Mouse (Mus musculus): Measurements from ENCODE around the gene Entpd8. TPM values are rescaled to one million over a fixed set of nuclear protein-coding genes. Genes with fewer than 3 reads are reported as not detected.

The Entpd8 gene
- total RNA-seq, 2 experiments from 2014 or later = not detected

GRCm38 (mm10) chr2:25123527-25123926 lies 43.4 kb downstream of the Entpd8 start:
- no peak for TF ChIP-seq CTCF (IDR thresholded peaks at IDR 0.05)
- intact Hi-C loops (cut with DNase I) = no loop called here
- Histone ChIP-seq H3K27ac (no peak overlapping the region), H3K4me3 (no peak overlapping the region)
- DNase-seq (ENCODE audit: extremely low spot score in 1 of 2, low spot score in 2 of 2) = no peak

GRCm38 (mm10) chr2:25124411-25124810 lies 44.3 kb downstream of the Entpd8 start:
- no peak overlapping the region for H3K4me3 ChIP-seq
- no peak for DNase-seq (ENCODE audit: extremely low spot score in 1 of 2, low spot score in 2 of 2)
- intact Hi-C loops (cut with DNase I) = no loop called here
- no peak for TF ChIP-seq CTCF (IDR thresholded peaks at IDR 0.05)
- H3K27ac ChIP-seq = no peak overlapping the region

DNA sequence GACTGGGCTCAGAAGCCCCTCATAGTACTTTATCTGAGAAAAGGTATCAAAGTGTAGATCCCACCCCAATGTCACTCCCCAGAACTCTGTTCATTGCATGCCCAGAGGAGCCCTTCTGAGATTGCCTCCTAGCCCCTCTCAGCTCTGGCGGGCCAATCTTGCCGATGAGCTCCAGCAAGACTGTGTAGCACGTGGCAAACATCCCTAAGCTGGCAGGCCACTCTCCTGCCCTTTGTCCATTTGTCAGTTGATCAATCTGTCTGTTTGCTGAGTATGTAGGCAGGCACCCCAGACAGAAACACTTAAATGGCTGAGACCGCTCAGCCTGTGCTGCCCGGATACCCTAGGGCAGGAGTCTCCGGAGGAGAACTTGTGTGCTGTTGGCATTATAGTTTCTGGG lies 45.0 kb downstream of the Entpd8 start:
- DNase-seq (ENCODE audit: extremely low spot score in 1 of 2, low spot score in 2 of 2) = no peak
- H3K27ac ChIP-seq = no peak overlapping the region
- no peak for TF ChIP-seq CTCF (IDR thresholded peaks at IDR 0.05)
- no peak overlapping the region for H3K4me3 ChIP-seq
- intact Hi-C loops (cut with DNase I) = no loop called here

DNA sequence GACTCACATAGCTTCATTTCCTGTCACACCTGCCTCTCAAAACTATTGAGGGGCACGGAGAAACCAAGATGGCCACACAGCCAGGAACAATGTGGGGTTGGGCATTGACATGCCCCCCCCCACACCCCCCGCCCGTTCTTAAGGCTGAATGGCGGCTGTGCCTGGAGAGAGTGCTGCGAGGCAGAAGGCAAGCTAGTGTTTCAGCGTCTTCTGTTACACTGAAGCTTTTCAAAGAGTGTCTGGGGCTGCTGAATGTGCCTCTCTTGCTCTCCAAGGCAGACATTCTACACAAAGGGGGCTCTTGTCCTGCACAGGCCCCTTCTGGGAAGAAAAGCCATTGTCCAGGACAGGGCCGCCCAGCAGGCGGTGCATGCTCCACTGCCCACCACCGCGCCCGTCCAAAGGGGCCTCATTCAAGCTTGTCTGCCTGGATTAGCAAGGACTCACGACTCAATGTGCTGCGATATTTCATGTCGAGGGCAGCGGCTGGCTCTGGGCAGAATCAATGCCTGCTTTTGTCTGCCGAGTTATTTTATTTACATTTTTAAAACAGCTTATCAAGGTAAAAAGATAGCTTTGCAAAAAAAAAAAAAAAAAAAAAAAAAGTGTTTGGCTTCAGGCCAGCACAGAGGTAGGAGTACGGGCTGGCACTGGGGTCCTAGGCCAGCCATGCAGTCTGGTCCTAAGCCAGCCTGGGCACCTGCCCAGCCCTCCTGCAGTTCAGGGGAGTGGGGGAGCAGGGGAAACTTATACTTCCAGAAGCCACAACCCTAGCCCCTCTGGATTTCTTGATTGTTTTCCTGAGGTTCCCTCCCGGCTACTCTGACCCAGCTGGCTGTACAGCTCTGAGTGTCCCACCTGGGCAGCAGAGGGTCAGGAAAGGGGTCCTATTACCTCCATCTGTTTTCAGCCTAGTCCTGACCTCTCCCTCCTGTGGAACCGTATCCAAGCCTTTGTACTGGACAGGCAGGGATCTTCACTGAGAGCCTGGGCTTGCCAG lies 46.2 kb downstream of the Entpd8 start:
- DNase-seq (ENCODE audit: extremely low spot score in 1 of 2, low spot score in 2 of 2) = peak in 1 of 2 experiments; percentile 27
- H3K27ac ChIP-seq = no peak overlapping the region
- intact Hi-C loops (cut with DNase I) = no loop called here
- TF ChIP-seq CTCF (IDR thresholded peaks at IDR 0.05) = no peak; the same call in 1 of the 2 replicates
- no peak overlapping the region for H3K4me3 ChIP-seq

DNA sequence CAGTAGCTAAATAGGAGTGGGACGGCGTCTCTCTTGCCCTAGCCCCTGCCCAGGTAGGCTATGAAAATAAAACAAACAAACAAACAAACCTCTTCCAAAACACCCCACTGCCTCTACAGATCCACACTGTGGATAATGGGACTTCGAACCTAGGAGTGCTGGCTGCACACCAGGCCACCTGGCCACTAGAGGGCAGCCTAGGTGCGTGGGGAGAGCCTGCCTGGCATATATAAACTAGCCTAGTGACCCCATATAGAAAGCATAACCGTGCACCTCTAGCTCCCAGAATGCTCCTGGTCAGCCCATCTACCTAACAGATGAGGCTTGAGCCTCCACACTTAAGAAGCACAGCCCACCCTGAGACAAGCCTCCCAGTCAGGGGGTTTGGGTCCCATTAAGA lies 47.1 kb downstream of the Entpd8 start:
- intact Hi-C loops (cut with DNase I) = no loop called here
- Histone ChIP-seq H3K4me3 (no peak overlapping the region), H3K27ac (no peak overlapping the region)
- peak; percentile 25 to 41 for DNase-seq (ENCODE audit: extremely low spot score in 1 of 2, low spot score in 2 of 2)
- peak; percentile 74 for TF ChIP-seq CTCF (IDR thresholded peaks at IDR 0.05)

DNA sequence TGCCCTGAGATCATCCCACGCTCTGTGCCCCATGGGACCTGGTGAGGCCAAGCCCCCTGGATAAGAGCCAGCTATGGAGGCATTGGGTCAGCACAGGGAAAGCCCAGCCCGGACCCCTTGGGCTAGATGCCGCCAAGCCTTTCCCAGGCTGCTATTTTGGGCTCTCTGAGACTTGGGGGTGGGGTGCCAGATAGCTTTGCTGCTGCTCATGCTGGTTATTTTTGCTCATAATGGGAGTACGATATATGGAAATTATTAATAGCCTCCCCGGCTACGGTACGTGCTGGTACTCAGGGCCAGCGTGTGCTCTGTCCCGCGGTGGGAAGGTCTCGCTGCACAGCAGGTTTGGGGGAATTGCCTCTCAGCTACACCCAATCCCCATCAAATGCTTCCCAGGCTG lies 48.0 kb downstream of the Entpd8 start:
- H3K27ac ChIP-seq = no peak overlapping the region
- no peak for TF ChIP-seq CTCF (IDR thresholded peaks at IDR 0.05)
- no peak overlapping the region for H3K4me3 ChIP-seq
- intact Hi-C loops (cut with DNase I) = no loop called here
- no peak for DNase-seq (ENCODE audit: extremely low spot score in 1 of 2, low spot score in 2 of 2)

GRCm38 (mm10) chr2:25131601-25132000 lies 51.5 kb downstream of the Entpd8 start:
- intact Hi-C loops (cut with DNase I) = no loop called here
- no peak for TF ChIP-seq CTCF (IDR thresholded peaks at IDR 0.05)
- no peak for DNase-seq (ENCODE audit: extremely low spot score in 1 of 2, low spot score in 2 of 2)
- Histone ChIP-seq H3K27ac (no peak overlapping the region), H3K4me3 (no peak overlapping the region)

Small RNAs within 50 kb of the gene (microRNA-seq; reads per million reads assigned to microRNA genes)
- gene Gm24328 = 0 reads per million in 2 experiments
- gene Mir7664 = 0 to 0.24 reads per million in 2 experiments

Other genes with a start within 250 kb of the Entpd8 start
- gene Ehmt1, start 160.7 kb upstream of the Entpd8 start, total RNA-seq (2021) = 10 to 100 TPM; 53.1 to 59.4 TPM
- 10 to 100 TPM; 17.1 to 18.2 TPM for gene Arrdc1, start 145.1 kb upstream of the Entpd8 start, total RNA-seq (2021)
- 10 to 100 TPM; 36.8 to 37.9 TPM for gene Zmynd19, start 130.5 kb upstream of the Entpd8 start, total RNA-seq (2021)
- gene Dph7, start 117.9 kb upstream of the Entpd8 start, total RNA-seq (2021) = 10 to 100 TPM; 29.7 to 32.4 TPM
- gene Mrpl41, start 105.2 kb upstream of the Entpd8 start, total RNA-seq (2021) = 10 to 100 TPM; 70.3 to 76.3 TPM
- gene Pnpla7, start 104.3 kb upstream of the Entpd8 start, total RNA-seq (2021) = 10 to 100 TPM; 22.0 to 22.2 TPM
- 100 to 1,000 TPM; 442 to 471 TPM for gene Nsmf, start 25.9 kb upstream of the Entpd8 start, total RNA-seq (2021)
- gene Noxa1, start 14.8 kb downstream of the Entpd8 start, total RNA-seq (2021) = not detected
- gene Nrarp, start 100.5 kb downstream of the Entpd8 start, total RNA-seq (2021) = 10 to 100 TPM; 20.2 to 21.7 TPM
- 1 to 10 TPM; 2.0 to 2.2 TPM for gene Tor4a, start 116.6 kb downstream of the Entpd8 start, total RNA-seq (2021)
- gene Nelfb, start 131.2 kb downstream of the Entpd8 start, total RNA-seq (2021) = 10 to 100 TPM; 53.4 to 64.3 TPM
- gene Stpg3, start 134.3 kb downstream of the Entpd8 start, total RNA-seq (2021) = not detected
- gene Fam166a, start 138.4 kb downstream of the Entpd8 start, total RNA-seq (2021) = not detected
- 100 to 1,000 TPM; 317 to 329 TPM for gene Tubb4b, start 144.4 kb downstream of the Entpd8 start, total RNA-seq (2021)
- gene Slc34a3, start 154.1 kb downstream of the Entpd8 start, total RNA-seq (2021) = not detected
- gene Rnf224, start 156.5 kb downstream of the Entpd8 start, total RNA-seq (2021) = not detected
- 100 to 1,000 TPM; 249 to 270 TPM for gene Rnf208, start 162.0 kb downstream of the Entpd8 start, total RNA-seq (2021)
- gene Cysrt1, start 162.1 kb downstream of the Entpd8 start, total RNA-seq (2021) = not detected
- 1 to 10 TPM; 1.4 to 2.7 TPM for gene AL732309.1, start 166.6 kb downstream of the Entpd8 start, total RNA-seq (2021)
- 10 to 100 TPM; 35.6 to 41.6 TPM for gene Tmem203, start 175.1 kb downstream of the Entpd8 start, total RNA-seq (2021)
- 10 to 100 TPM; 20.9 to 21.8 TPM for gene Tprn, start 182.3 kb downstream of the Entpd8 start, total RNA-seq (2021)
- gene Ssna1, start 192.1 kb downstream of the Entpd8 start, total RNA-seq (2021) = 10 to 100 TPM; 65.6 to 65.9 TPM
- 10 to 100 TPM; 87.1 to 90.3 TPM for gene Anapc2, start 192.2 kb downstream of the Entpd8 start, total RNA-seq (2021)
- gene Tmem210, start 207.8 kb downstream of the Entpd8 start, total RNA-seq (2021) = not detected
- gene Lrrc26, start 209.6 kb downstream of the Entpd8 start, total RNA-seq (2021) = not detected
- 100 to 1,000 TPM; 452 to 457 TPM for gene Grin1, start 238.9 kb downstream of the Entpd8 start, total RNA-seq (2021)